Mouse (Mus musculus) kidney, postnatal 10 days (tissue): ENCODE results near the gene Bax.
A peak's percentile ranks its signal among the peaks of the same experiment; 100 is the strongest.
"Not testable (repeated sequence)": the region's sequence is repeated elsewhere in the genome, so short reads cannot be mapped to it uniquely, and the experiment has no call there.

Source experiments
- DNase-seq: peaks from one replicate; pipeline ENCODE4 v3.0.0; 2021; ENCODE audit warnings: mixed read lengths

The Bax gene

DNA sequence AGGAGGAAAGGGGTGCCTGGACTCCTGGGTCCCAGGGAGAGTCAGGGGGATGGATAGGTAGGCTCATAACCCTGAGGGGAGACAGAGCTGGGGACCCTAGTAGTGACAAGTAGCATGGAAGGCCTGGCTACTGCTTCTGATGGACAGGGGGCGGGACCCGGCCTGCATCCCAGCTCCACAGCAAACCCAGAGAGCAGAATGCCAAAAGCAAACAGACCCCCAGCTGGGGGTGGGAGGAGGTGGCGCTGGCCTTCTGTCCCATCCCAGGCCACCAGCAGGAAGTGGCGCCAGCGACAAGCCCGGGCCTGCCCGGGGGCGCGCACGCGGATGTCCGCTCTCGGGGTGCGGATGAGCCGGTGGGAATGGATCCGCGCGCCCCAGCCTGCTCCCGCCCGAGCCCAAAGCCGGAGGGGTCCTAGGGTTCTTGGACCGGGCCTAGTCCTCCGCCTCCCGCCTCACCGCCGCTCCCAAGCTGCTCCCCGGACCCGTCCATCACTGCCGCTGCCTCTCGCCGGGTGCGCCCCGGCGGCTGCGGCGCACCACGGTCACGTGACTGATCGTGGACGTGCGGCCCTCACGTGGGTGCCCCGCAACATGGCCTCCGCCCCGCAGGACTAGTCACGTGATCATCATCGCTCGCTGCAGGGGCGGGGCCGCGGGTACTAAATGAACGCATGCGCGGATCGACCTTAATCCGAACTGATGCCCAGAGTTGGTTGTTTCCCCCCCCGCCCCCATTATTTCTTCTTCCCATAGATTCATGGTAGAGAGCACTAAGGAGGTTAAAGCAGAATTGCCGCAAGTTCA lies at the start of gene Bax:
Gene Bax (minus strand): TSS at position 616 of the 807 bp plus-strand sequence.
- DNase-seq: peak; percentile 98

GRCm38 (mm10) chr7:45515436-45515835 lies 48.7 kb upstream of the Bax start:
- no peak for DNase-seq

GRCm38 (mm10) chr7:45514411-45514810 lies 47.7 kb upstream of the Bax start:
- no peak for DNase-seq

DNA sequence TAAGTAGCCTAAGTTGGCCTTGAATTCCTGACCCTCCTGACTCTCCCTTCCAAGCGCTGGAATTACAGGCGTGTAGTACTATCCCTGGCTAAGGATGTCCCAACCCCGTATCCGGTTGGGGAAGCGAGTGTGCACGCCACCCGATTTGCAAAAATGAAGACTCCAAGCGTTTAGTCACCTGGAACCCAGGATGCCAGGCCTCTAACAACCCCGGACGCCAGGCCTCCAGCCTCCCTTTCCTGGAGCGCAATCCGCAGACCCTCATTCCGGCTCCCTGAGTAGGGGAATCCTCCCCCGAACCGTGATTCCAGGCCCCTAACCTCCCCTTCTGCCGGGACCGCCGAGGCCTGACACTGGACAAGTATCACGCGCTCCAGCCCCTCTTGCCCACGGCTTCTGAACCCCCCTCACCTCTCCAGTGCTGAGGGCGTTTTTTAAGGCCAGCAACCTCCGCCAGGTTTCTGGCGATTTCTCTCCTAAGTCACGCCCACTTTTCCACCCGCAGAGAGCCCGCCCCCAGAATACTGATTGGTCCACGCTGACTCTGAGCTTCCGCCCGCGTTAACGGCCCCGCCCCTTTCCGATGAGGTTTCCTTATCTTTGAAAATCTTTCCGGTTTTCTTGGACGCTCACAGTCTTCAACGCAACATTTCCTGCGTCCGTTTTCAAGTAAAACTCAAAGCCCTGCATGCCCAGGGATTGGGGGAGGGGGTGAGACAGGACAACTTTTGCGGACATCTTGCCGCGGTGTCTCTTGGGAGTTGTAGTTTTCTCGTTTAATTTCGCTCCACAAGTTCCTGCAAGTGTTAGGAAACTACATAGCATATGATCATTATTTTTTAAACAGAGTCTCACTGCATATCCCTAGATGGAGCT lies 43.5 kb upstream of the Bax start, which contains the start of gene Nucb1:
Gene Nucb1 (minus strand): TSS at position 495 of the 876 bp plus-strand sequence.
- DNase-seq: peak; percentile 96

- DNase-seq: no peak
These were observed 42.6 kb upstream of the Bax start for GRCm38 (mm10) chr7:45509181-45509882.

DNA sequence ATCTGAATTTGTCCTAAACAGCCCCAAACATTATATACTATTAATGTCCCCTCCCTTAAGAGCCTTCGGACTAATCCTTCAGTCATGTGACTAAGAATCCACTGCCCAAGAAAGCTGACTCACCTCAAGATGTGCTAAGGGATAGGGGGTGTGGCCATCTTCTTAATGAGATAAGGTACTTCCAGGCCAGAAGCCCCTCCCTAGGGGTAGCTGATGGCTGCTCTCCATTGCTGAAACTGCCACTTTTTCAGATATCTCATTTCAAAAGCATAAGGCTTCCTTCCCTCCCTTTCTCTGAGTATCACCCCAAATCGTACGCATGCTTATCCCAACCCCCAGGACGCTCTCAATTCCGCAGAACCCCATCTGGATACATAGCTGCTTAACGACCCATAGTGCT lies 41.9 kb upstream of the Bax start:
- no peak for DNase-seq

- DNase-seq: peak; percentile 53
These were observed 40.9 kb upstream of the Bax start for GRCm38 (mm10) chr7:45507583-45507982.

- DNase-seq: no peak
These were observed 31.7 kb upstream of the Bax start for GRCm38 (mm10) chr7:45498427-45498826.

DNA sequence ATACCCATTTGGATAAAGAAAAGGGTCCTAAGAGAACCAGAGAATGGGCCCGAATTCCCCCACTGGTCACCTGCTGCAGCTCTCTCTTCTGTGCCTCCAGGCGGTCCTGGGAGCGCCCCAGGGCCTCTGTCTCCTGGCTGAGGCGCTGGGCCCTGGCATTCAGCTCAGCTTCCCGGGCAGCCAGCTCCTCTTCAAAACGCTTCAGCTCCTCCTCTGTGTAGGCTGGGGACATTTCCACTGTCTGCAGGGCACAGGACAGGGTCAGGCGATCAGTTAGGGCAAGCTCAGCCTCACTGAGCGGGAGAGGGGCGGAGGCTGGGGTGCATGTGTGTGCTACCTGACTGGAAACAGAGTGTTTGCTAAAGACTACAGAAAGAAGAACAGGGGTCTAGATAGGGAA lies 27.9 kb upstream of the Bax start:
- no peak for DNase-seq

GRCm38 (mm10) chr7:45492951-45493350 lies 26.3 kb upstream of the Bax start:
- no peak for DNase-seq

DNA sequence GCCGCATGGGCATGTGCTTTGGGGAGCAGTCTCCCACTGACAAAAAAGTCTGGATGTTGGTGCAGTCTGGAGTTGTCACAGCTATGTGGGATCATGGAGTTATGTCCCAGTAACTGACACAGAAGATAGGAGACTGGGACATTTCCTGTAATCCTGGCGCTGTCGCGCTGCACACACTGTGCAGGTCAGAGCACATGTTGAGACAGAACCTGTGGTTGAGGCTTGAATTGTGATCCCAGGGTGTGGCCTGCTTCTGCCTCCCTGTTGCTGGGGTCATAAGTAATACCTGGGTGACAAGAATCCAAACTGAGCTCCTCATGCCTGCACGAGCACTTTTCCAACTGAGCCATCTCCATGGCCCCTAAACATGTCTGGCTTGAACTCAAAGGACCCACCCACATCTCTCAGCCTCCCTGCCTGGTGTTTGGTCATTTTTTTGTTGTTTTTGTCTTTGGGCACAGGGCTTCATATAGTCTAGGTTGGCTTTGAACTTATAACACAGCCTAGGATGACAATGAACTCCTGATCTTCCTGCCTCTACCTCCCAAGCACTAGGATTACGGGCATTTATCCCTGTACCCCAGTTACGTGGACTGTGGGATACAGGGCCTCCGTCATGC lies 25.6 kb upstream of the Bax start:
- no peak for DNase-seq

DNA sequence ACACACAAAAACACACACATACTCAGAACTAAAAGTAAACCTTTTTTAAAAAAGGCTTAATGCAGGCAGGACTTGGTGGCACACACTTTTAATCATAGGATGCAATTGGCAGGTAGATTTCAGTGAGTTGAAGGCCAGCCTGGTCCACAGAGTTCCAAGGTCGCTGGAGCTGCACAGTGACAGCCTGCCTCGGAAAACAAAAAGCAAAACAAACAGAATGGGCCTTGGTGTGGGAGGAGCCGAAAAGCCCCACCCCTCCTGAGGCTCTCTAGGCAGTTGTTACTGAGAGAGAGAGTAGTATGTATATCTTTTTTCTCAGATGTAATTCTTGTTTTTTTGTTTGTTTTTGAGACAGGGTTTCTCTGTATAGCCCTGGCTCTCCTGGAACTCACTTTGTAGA lies 24.6 kb upstream of the Bax start:
- peak; percentile 61 for DNase-seq

DNA sequence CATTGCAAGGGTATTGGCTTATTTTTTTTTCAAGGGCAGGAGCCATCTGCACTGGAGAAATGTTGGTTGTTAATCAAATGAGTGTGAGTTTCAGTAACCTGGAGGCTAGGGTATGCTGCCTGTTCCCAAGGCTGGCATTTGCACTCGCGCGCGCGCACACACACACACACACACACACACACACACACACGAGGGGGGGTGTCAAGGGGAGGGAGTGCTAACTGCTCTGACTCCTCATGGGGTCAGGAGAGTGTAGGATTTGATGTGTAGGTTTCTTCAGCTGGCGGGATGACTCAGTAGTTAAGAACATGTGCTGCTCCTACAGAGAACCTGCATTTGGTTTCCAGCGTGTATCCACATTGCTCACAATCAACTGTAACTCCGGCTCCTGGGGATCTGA lies 24.1 kb upstream of the Bax start:
- peak; percentile 44 for DNase-seq

DNA sequence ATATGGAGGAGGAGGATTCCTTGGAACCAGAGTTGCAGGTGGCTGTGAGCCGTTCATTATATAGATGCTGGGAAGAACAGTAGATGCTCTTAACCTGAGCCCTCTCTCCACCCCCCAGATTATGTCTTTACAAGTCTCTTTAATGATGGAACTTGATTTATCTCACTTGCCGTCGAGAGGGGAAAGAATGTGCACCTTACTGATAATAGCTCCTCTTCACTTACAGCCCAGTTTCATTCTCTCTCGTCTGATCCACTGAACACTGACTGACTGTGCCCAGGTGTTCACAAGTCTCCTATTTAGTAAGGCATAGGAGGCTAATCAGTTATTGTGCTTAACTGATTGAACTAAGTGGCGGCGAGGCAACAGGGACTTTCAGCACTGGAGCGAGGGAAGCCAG lies 22.9 kb upstream of the Bax start:
- no peak for DNase-seq

DNA sequence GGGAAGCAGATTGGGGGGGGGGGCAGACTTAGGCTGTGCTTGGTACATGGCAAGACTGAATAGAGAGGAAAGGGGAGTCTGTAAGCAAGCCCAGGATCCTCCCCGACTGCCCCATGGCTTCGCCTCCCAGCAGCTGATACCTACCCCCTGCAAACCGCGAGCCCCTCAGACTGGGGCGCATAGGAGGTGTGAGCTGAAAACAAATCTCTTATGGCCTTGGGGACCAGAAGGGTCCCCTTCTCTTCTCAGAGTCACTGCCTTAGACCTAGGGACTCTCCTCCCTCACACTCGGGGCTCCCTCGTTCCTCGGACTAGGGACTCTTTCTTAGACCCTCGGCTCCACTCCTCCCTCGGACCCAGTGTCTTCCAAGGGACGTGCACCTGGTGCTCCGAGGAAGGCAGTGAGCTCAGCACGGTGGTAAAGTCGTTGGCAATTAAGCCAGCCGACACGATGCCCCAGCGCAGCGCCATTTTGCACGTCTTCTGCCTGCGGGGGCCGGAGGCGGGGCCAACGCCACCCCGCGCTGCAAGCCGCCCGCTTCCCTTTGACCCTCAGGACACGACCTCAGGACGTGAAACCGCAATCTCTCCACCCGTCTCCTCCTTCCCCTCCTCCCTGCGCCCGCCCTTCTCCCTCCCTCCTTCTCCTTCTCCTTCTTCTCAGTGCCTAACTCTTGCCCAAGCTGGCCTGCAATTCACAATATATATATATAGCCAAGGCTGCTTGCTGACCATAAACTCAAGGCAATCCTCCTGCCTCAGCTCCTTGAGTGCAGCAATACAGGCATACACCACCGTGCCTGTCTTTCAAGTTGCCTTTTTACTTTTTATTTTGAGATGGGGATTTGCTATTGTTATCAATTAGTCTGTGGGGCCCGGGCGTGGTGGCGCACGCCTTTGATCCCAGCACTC lies 21.9 kb upstream of the Bax start, which contains the start of gene Dhdh:
Gene Dhdh (minus strand): TSS at position 513 of the 912 bp plus-strand sequence.
- DNase-seq: peak; percentile 78

GRCm38 (mm10) chr7:45487861-45488292 lies 21.2 kb upstream of the Bax start:
- no peak for DNase-seq

- DNase-seq: no peak
These were observed 20.2 kb upstream of the Bax start, which contains the start of gene Gm45808 for GRCm38 (mm10) chr7:45486761-45487415. TSS of gene Gm45808 (minus strand) at chr7:45486811.

- DNase-seq: no peak
These were observed 19.5 kb upstream of the Bax start for GRCm38 (mm10) chr7:45486158-45486557.

DNA sequence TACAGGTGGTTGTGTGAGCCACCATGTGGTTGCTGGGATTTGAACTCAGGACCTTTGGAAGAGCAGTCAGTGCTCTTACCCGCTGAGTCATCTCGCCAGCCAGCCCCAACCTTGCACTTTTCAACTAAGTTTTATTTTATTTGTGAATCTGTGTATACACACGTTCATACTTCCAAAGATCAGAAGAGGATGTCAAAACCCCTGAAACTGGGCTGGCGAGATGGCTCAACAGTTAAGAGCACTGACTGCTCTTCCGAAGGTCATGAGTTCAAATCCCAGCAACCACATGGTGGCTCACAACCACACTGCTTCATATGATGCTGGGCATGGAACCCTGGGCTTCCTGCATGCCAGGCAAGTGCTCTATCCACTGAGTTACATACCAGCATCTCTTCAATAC lies 18.3 kb upstream of the Bax start:
- not testable (repeated sequence) for DNase-seq

DNA sequence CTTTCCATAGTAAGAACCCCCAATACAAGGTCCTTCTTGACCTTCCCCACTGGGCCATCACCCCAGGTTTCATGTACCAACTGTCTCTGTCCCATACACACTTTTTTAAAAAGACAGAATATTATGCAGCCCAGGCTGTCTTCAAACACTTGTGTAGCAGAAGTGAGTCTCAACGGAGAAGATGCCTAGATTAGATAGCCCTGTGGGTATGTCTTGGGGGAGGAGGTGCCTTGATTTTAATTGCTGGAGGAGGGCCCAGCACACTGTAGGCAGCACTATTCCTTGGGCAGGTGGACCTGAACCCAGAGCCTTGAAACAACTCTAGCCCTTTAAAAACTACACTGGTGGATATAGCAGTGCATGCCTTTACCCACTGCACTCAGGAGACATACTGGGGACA lies 15.5 kb upstream of the Bax start:
- no peak for DNase-seq
